Mouse (Mus musculus) spleen, adult 2 months (tissue): ENCODE results near the gene Maml2.

Experiments
- CTCF ChIP-seq: fragments of 200-500 bp; IDR thresholded peaks from 2 replicates; pipeline ENCODE4 v1.5.1; 2011; ENCODE audit warnings: mild to moderate bottlenecking, inconsistent platforms; ENCODE audit not compliant: insufficient read depth, insufficient read length, insufficient replicate concordance; ENCODE audit errors: extremely low read depth
- POLR2A ChIP-seq: fragments of 200-500 bp; IDR thresholded peaks from 2 replicates; pipeline ENCODE4 v1.6.1; 2011; ENCODE audit warnings: low read depth, low read length, inconsistent platforms

DNA sequence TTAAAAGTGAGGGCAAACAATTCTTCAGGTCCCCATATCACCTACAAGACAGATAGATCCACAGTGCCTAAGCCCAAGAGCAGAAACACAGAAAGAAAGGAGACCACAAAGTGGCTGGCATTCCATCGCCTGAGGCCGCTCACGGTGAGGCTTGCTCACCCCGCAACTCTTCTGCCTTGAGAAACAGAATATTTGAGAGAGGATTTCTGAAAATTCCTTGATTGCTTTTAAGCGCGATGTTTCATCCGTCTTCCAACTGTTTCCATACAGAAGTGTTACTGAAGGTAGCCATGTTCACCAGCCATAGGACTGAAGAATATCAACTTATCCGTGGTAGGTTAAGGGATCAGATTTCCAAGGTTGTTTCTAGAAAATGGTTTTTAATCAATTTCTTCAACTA is 383.4 kb downstream of the Maml2 start:
- no peak for TF ChIP-seq POLR2A
- no peak for TF ChIP-seq CTCF
